Mouse (Mus musculus) myocyte (in vitro differentiated cells): ENCODE measurements at regions not wholly inside any gene's neighbourhood (a gene's known extent, or its start where the extent isn't known, plus 50 kb on each side); places are given as distances from the start of the nearest gene placed in this dataset.

Source experiments
- E2F4 ChIP-seq: IDR thresholded peaks from one replicate; pipeline ENCODE4 v1.6.1; 2011; ENCODE audit warnings: mild to moderate bottlenecking, control low read depth, moderate library complexity; ENCODE audit not compliant: insufficient read depth
- MYOD1 ChIP-seq, 3 experiments: IDR thresholded peaks; one replicate each; pipeline ENCODE4 v1.6.1; 2011; ENCODE audit warnings: control low read depth in 2 of 3, low read depth in 2 of 3, mild to moderate bottlenecking in 2 of 3, moderate library complexity in 1 of 3; ENCODE audit not compliant: insufficient read length in 2 of 3, control insufficient read depth in 1 of 3
- MYOG ChIP-seq, 3 experiments: IDR thresholded peaks; one replicate each; pipeline ENCODE4 v1.6.1; 2011; ENCODE audit warnings: control low read depth in 2 of 3, low read depth in 2 of 3, mild to moderate bottlenecking in 2 of 3; ENCODE audit not compliant: insufficient read length in 2 of 3, control insufficient read depth in 1 of 3, insufficient read depth in 1 of 3
- POLR2A ChIP-seq: IDR thresholded peaks from one replicate; pipeline ENCODE4 v1.6.1; 2011; ENCODE audit warnings: low read depth, mild to moderate bottlenecking, control low read depth, moderate library complexity; ENCODE audit not compliant: insufficient read length
- REST ChIP-seq: IDR thresholded peaks from one replicate; pipeline ENCODE4 v1.6.1; 2011; ENCODE audit warnings: mild to moderate bottlenecking, control low read depth, moderate library complexity; ENCODE audit not compliant: insufficient read depth, insufficient read length
- USF1 ChIP-seq: IDR thresholded peaks from one replicate; pipeline ENCODE4 v1.6.1; 2011; ENCODE audit warnings: low read depth, mild to moderate bottlenecking, control low read depth, moderate library complexity

GRCm38 (mm10) chr4:114665684-114666083, 155.8 kb upstream of the Gm12830 start:
- TF ChIP-seq POLR2A (no peak), USF1 (no peak), E2F4 (no peak), MYOD1 (IDR thresholded peaks at IDR 0.05; ENCODE audit: control insufficient read depth in 1 of 3, insufficient read length in 2 of 3, low read depth in 2 of 3) (no peak), REST (no peak), MYOG (IDR thresholded peaks at IDR 0.05; ENCODE audit: control insufficient read depth in 1 of 3, insufficient read depth in 1 of 3, insufficient read length in 2 of 3, low read depth in 2 of 3) (no peak)
